7 mouse cellular contexts compared by ENCODE assay signal in the genomic region with DNA sequence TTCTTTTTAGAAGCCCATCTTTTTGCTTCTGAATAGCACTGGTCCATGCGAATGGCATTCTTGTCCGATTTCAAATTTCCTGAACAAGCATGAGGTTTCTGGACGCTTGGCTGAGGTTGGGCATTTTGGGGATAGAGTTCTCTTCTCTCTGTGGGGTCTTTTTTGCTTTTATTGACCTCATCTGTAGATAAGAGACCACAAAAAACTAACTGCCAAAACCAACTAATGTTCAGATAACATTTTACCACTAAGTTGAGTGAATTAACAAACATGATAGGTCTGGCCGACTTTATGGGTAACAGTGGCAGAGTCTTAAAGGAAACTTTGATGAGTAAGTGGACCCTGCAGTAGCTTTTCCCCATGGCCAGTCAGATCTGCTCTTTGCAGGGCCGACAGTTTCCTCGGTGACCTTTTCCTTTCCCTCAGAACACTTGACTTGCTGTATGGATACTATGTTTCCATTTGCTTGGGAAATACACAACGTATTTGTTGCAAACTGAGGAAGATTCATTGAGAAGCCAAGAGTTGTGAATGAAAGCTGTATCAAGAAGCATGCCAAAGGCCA. TPM values are rescaled to one million over a fixed set of nuclear protein-coding genes. Genes with fewer than 3 reads are reported as not detected.
DNase-seq lines count a peak whose midpoint lies in the region; ATAC-seq lines count a peak whose summit lies in the region.

No protein-coding gene starts in this region.

- peaks cover 17% of the 10 kb centered on the region for H3K4me1 ChIP-seq in limb, embryonic 13.5 days

- 19% methylated on average over 7 of the region's 7 CpGs for WGBS in limb, embryonic 13.5 days

- no peak for ATAC-seq in limb, embryonic 13.5 days (ENCODE audit: low FRiP score, low read depth)

- H3K4me3 ChIP-seq in limb, embryonic 13.5 days: peak overlapping the region; percentile 86

- peak; percentile 8 for DNase-seq in retina, embryonic 14.5 days (ENCODE audit: low spot score)
- DNase-seq in retina, postnatal 1 day: no peak
- peak; percentile 4 for DNase-seq in fibroblast of lung, adult 2 months (ENCODE audit: low read depth)
- peak; percentile 39 for DNase-seq in testis, postnatal 14 days (ENCODE audit: low spot score)
- no peak for DNase-seq in ovary, postnatal 14 days (ENCODE audit: low spot score)
- DNase-seq in right cerebral cortex, postnatal 25 days: no peak

- H3K27ac ChIP-seq in limb, embryonic 13.5 days: peak overlapping the region; percentile 93

- peak overlapping the region; percentile 72 for H3K4me2 ChIP-seq in limb, embryonic 13.5 days (replicated peaks)

- H3K36me3 ChIP-seq in limb, embryonic 13.5 days: no peaks in the 10 kb centered on the region; the same call in 1 of the 2 replicates

- H3K9me3 ChIP-seq in limb, embryonic 13.5 days: no peaks in the 10 kb centered on the region

- H3K9ac ChIP-seq in limb, embryonic 13.5 days: peak overlapping the region; percentile 96

- H3K27me3 ChIP-seq in limb, embryonic 13.5 days: no peaks in the 10 kb centered on the region

RNA-seq across cellular contexts. Expression of a gene that starts 1.0 kb away (rescaled TPM):
- 2.8 and 3.0 TPM in 2 replicates for polyA plus RNA-seq in limb, embryonic 13.5 days (2015; fragmentation: Nextera tagmentation; extraction: Ambion mirVana)

RNA-seq across cellular contexts. Expression of a gene that starts 34.4 kb away (rescaled TPM):
- polyA plus RNA-seq in limb, embryonic 13.5 days (2015; fragmentation: Nextera tagmentation; extraction: Ambion mirVana): 116 and 122 TPM in 2 replicates

RNA-seq across cellular contexts. Expression of a gene that starts 34.5 kb away (rescaled TPM):
- 44.2 and 46.2 TPM in 2 replicates for polyA plus RNA-seq in limb, embryonic 13.5 days (2015; fragmentation: Nextera tagmentation; extraction: Ambion mirVana)

Comparison
In these comparisons a context has a peak if more than half of its experiments do, and no peak if none do; other contexts are left out.
1. DNase-seq: peak in retina, embryonic 14.5 days (single experiment), fibroblast of lung, adult 2 months (single experiment) and testis, postnatal 14 days (single experiment); none in retina, postnatal 1 day (single experiment), ovary, postnatal 14 days (single experiment) and right cerebral cortex, postnatal 25 days (single experiment).